Mouse (Mus musculus) gastrocnemius, adult 2 months (tissue): ENCODE results near the gene Nexmif. TPM values are rescaled to one million over a fixed set of nuclear protein-coding genes. Genes with fewer than 3 reads are reported as not detected.
"Not testable (repeated sequence)": the region's sequence is repeated elsewhere in the genome, so short reads cannot be mapped to it uniquely, and the experiment has no call there.

Experiments used
- DNase-seq: peaks from one replicate; pipeline ENCODE4 v3.0.0; 2022
- H3K27ac ChIP-seq: fragments of 200-600 bp; 2 replicates; pipeline ENCODE4 v1.8.1; 2022; ENCODE audit warnings: mild to moderate bottlenecking
- H3K4me3 ChIP-seq: fragments of 200-600 bp; 2 replicates; pipeline ENCODE4 v1.8.1; 2022; ENCODE audit warnings: mild to moderate bottlenecking, moderate library complexity
- CTCF ChIP-seq: fragments of 200-600 bp; IDR thresholded peaks from 2 replicates; pipeline ENCODE4 v1.8.1; 2022; ENCODE audit warnings: antibody characterized with exemption, mild to moderate bottlenecking, moderate library complexity
- intact Hi-C: fragments of 180-260 bp; cut with DNase I; formaldehyde crosslinking; loops from one replicate; pipeline ENCODE4 v1.15.1; 2025
- long read RNA-seq, 2 experiments: library from polyadenylated mRNA; stranded (forward); transcript quantifications; one replicate each; pipeline ENCODE4 v2.0.0; 2021
- total RNA-seq, 2 experiments: library from RNA; stranded (reverse); gene quantifications; 2 replicates each; pipeline ENCODE4 v1.2.3; 2021

Nexmif gene
- total RNA-seq = under 1 TPM; 0.03 to 0.08 TPM
- long read RNA-seq, experiment 1 = 0 reads
- long read RNA-seq, experiment 2 = 0 reads

DNA sequence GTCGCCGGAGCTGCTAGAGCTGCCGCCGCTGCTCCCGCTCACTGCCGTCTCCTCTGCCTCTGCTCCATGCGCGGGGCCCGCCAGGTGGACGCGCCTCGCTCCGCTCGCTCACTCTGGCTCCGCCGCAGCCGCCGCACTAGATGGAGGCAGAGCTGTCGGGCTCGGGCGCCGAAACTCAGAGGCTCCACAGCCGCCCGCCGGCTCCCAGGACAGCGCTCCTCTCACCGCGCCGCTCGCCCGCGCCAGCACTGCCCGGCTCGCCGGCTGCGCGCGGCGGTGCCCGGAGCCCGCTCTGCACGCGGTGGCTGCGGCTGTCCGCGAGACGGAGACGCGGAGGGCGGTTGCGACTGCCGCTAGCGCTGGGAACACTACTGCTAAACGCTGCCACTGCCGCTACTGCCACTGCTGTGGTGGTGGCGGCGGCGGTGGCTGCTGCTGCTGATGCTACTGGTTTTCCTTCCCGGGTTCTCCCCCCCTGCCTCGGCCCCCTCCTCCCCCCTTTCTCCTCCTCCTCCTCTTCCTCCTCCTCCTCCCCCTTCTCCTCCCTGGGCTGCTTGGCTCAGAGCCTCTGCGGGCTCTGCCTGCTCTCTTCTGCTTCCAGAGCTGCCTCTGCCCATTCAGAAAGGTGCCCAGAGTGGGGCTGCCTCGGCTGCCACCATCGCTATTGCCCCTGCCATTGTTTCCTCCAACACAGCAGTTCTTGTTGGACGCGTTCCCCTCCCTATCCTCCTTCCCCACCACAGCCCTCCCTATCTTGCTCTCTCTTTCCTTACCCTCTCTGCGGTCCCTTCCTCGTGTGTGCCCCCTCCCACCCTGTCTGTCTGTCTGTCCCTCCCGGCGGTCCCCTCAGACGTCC lies at the start of gene Nexmif:
Gene Nexmif (minus strand): TSS at position 450 of the 856 bp plus-strand sequence.
- no peak for TF ChIP-seq CTCF
- intact Hi-C loops = no loop called here
- DNase-seq = peak; percentile 36
- Histone ChIP-seq H3K4me3 (peak within 1 kb of the TSS; percentile 73), H3K27ac (no peak within 1 kb of the TSS)

DNA sequence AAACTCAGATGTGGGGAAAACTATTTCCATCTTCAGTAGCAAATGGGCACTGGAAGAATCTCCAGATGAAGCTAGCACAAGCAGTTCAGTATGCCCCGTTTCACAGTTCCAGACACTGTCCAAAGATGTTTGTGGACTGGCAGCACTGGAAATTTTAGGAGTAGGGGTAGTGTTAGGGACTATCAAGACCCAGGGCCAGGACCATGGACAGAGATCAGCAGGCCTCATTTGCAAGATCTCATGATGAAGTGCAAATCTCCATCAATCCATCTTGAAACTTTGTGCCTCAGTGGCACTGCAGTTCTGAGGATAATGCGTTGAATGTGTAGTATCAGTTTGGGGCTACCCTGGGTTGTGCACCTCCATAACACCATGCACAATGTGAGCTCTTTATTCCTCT lies 7.7 kb upstream of the Nexmif start:
- no peak overlapping the region for H3K27ac ChIP-seq
- TF ChIP-seq CTCF = no peak

DNA sequence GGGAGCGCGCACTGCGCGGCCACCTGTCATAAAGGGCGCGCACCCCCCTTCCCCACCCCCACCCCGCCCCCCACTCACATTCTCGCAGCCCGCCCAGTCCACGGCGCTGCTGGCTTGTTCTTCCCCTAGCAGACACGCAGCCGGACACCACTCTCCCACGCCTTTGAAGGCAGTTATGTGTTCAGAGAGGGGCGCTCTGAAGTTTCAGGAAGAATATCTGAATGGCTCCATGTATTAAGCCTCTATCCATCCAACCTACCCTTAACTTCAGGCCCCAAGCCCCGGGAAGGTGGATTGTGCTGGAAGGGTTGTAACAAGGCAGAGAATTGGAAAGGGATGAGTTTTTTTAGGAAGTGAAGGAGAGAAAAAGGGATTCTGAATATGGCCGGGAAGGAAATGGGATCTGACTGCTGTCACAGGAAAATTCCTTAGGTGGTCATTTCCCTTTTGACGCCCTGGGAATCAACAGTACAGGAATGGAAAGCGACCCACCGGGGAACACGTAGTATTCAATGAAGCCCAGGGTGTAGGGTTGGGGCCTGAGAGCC lies 681 bp upstream of the Nexmif start:
- no peak for TF ChIP-seq CTCF
- Histone ChIP-seq H3K27ac (no peak overlapping the region), H3K4me3 (peak overlapping the region; percentile 73)
- intact Hi-C loops = no loop called here
- peak; percentile 9 for DNase-seq

More for the DNA sequence above, 7.7 kb upstream of the Nexmif start:
- no peak for DNase-seq
- intact Hi-C loops = no loop called here
- H3K4me3 ChIP-seq = no peak overlapping the region

DNA sequence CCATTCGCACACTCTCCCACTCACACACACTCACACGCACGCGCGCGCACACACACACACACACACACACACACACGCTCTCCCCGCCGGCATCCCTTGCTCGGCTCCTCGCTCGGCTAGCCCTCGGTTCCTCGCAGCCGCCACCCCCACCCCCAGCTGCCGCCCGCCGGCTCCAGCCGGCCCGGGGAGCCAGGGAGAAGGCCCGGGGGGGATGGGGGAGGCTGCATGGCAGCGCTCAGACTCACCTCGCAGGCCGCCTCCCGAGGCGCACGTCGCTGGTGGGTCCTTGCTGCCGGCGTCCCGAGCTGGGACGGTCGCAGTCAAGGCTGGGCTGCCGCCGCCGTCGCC lies 623 bp downstream of the Nexmif start:
- DNase-seq = peak; percentile 13
- intact Hi-C loops = no loop called here
- Histone ChIP-seq H3K4me3 (peak overlapping the region; percentile 73), H3K27ac (no peak overlapping the region)
- TF ChIP-seq CTCF = no peak

DNA sequence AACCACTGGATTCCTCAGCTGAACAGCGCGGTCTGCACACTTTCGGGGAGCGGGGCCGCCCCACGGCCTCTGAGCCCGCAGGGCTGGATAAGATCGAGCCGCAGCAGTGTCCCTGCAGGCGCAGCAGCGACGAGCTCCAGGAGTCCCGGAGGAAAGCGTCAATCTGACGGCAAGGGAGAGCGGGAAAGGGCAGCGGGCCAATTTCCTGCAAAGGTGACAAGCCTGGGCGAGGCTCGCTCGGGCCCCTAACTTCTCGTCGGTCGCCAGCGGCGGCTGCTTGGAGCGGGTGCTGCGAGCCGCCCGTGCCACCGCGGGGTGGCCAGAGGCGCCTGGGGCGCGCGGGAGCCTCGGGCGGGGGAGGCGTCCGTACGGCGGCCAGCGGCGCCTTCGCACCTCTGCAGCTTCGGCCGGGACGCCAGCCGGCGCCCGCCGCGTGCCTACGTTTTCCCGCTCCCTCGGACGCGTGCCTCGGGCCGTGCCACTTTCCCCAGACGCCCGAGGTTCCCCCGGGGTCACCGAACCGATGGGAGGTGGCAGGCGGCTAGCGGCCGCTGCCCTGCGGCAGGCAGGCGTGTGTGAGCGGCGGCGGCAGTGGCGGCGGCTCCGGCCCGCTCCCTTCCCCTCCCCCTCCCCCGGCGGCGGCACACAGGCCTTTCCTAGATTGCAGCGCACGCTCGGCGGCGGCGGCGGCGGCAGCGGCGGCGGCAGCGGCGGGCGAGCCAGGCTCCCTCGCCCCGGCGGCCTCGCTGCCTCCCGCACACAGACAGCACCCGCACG lies 1.2 kb downstream of the Nexmif start:
- TF ChIP-seq CTCF = no peak
- Histone ChIP-seq H3K27ac (no peak overlapping the region), H3K4me3 (peak overlapping the region; percentile 73)
- DNase-seq = peak; percentile 52
- intact Hi-C loops = no loop called here

DNA sequence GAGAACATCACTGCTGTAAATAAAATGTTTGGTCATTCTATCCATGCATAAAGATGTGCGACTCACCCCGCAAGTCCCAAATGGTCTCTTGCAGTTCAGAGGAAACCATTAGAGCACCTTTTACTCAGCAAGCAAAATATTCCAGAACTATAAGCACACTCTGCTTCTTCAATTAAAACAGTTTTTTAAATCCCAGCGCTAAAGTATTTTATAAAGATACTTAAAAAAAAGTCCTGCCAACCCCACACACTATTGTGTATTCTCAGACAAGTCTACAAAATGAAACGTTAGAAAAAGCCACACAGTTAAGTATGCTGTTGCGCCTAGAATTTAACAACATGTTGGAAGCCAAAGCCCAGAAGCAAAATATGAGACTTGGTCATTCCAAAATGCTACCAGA lies 1.9 kb downstream of the Nexmif start:
- TF ChIP-seq CTCF = no peak
- intact Hi-C loops = no loop called here
- Histone ChIP-seq H3K4me3 (peak overlapping the region; percentile 73; the same call in 1 of the 2 replicates), H3K27ac (no peak overlapping the region)
- DNase-seq = no peak

DNA sequence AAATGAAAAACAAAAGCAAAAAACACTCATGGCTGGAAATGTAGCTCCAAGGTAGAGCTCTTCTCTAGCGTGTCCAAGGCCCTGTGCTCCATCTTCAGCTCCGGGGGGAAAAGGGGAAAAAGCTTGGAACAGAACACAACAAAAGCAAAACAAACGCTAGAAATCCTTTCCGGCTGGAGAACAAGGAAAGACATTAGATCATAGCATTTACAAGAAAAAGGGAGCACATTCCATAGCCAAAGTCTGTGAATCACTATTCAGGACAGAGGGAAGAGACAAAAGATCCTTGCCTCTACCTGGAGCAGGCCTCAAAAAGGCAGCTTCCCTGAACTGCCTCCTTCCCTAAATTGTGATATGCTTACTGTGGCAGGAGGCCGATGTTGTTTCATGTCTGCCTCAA lies 4.4 kb downstream of the Nexmif start:
- Histone ChIP-seq H3K27ac (no peak overlapping the region), H3K4me3 (no peak overlapping the region)
- intact Hi-C loops = no loop called here
- DNase-seq = no peak
- no peak for TF ChIP-seq CTCF

DNA sequence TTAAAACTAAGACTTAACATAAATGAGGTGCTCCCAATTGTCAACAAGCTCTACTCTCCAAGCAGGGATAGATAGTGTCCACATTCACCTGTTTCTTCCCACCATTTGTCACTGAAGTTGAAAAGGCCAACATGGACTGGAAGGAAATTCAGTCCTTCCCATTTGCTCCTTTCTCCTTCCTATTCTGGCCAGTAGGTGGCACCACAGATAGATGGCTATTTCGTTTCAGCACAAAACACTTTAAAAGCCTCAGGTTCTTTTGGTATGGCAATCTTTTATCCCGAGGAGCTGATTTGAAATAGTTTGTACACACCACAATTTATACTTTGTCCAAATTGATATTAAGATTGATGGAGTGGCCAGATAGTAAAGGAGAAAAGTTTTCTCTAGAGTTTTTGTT lies 21.7 kb downstream of the Nexmif start:
- Histone ChIP-seq H3K4me3 (no peak overlapping the region), H3K27ac (no peak overlapping the region)
- TF ChIP-seq CTCF = peak; percentile 83
- intact Hi-C loops = loop anchor here (5.0 kb wide), 1 partner anchor 828 kb away; no protein-coding TSS in a partner anchor
- DNase-seq = peak; percentile 12

DNA sequence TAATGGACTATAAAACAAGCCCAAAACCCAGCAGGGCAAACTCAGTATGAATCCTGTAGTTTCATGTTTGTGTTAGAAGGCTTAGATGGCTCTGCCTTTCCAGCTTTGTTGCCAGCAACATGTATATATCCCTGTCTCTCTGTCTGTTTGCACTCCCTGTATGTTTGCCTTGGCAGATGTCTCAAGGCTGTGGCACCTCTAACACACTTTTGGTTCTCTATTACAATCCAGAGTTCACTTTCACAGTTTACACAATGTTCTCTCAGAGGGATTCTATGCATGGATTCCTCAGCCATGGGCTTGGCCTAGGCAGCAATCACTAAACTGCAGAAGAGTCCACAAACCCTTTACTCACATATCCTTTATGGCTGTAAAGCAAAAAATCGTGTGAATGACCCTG lies 50.9 kb downstream of the Nexmif start:
- intact Hi-C loops = no loop called here
- H3K4me3 ChIP-seq = no peak overlapping the region
- DNase-seq = no peak
- TF ChIP-seq CTCF = no peak
- no peak overlapping the region for H3K27ac ChIP-seq

DNA sequence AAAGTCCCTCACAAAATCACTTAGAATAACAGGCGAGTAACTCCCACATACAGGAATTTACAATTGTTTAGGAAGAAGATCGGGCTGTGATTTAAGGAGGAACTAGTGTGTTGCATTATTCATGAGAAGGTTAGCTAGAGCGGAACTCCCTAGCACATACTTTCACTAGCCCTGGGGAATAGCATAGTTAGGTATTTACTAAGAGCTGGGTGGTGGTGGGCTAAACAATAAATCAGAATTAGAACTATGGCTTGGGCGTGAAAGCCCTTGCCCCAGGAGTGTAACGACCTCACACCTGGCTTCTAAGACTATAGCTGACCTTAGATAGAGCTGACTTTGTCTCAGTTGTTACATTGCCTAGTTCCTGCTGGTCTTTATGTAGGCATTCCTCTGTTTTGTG lies 85.7 kb downstream of the Nexmif start:
- intact Hi-C loops, DNase-seq, H3K27ac ChIP-seq, H3K4me3 ChIP-seq: not testable (repeated sequence)

DNA sequence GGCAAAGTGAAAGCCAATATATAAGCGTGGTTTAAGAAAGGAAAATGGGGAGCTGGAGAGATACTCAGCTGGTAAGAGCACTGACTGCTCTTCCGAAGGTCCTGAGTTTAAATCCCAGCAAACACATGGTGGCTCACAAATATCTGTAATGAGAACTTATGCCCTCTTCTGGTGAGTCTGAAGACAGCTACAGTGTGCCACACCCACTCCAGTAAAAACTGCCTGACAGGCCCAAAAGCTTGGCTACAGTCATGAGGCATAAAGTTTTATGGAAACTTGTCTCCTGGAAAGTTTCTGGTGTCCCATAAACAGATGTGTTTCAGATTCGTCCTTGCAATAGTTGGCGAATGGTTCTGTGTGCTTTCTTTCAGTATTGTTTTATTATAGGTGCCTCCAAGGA lies 86.4 kb downstream of the Nexmif start:
- DNase-seq = no peak
- intact Hi-C loops = no loop called here
- H3K27ac ChIP-seq = no peak overlapping the region
- no peak overlapping the region for H3K4me3 ChIP-seq
- no peak for TF ChIP-seq CTCF

DNA sequence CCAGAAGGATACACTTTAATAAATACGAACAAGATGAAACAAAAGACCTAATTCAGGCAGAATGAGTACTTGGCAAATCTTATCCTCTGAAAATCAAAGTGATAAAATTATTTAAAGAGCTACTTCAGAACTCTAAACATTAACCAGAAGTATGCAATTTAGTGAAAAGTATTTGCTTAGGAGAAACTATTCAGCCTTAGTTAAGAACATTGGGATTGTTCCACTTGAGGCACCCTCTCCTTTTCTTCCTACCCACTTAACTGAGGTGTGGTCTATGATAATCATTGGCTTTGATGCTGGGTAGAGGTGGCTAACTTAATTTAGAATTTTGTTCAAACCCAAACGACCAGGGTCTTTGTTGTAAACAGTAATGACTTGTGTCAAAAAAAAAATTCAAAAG lies 146.1 kb downstream of the Nexmif start:
- Histone ChIP-seq H3K27ac (no peak overlapping the region), H3K4me3 (no peak overlapping the region)
- DNase-seq = no peak
- no peak for TF ChIP-seq CTCF
- intact Hi-C loops = no loop called here

DNA sequence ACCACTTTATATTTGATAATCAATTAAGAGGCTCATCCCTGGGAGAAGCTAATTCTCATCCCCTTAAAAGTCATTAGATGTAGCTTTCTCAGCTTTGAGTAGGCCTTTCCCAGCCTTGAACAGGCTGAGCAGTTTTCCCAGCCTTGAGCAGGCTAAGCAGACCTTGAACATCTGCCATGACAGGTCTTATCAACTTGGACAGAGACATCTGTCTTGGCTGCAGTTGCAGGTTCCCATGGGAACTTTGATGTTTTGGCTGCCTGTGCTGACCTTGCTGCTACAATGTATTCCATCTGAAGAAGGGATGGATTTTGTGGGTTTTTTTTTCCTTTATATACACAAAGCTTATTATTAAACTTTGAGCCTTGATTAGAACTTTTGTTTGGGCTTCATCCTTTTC lies 160.7 kb downstream of the Nexmif start:
- no peak for TF ChIP-seq CTCF
- intact Hi-C loops = no loop called here
- no peak overlapping the region for H3K4me3 ChIP-seq
- DNase-seq = no peak
- no peak overlapping the region for H3K27ac ChIP-seq
